Comparison of ENCODE assay signal across 18 mouse cellular contexts in the genomic region with DNA sequence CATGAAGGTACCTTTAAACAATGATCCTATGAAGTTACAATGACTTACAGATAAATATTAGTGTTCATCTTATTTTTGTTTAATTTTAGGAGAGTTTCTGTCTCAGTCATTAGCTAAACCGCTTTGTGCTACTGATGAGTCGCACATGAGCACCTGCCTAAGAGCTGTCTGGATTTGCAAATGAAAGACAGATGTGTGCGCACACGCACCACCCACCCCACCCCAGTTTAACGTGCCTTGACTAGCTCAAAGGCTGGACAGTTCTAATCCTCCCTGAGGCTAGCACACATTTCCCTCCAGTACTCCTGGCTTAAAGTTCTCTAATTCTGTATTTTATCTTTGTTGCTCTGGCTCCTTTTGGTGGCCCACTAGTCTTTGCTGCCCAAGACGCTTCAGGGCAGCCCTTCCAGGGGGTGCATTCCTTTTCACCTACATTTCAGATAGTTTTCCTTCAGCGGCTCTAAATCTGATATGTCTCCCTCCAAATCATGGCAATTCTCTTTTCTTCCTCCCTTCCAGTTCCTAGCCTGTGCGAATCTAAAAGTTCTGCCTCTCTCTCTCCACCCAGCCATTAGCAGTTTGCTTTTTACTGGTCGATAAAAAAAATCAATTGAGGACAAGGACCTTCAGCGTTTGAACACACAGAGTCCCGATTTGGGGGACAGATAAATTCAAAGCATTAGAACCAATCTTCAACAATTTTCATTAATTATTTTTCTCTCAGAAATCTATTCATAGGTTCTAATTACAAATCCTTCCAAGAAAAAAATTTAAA. TPM values are rescaled to one million over a fixed set of nuclear protein-coding genes. Genes with fewer than 3 reads are reported as not detected.
DNase-seq lines count a peak whose midpoint lies in the region; ATAC-seq lines count a peak whose summit lies in the region.
"Had no signal": no experiment of that assay in that cellular context is flagged by ENCODE, and none has a peak within 500 bp of the region (broad histone marks: within the 10 kb centered on the region; RNA-seq: fewer than 3 reads in every experiment).

No protein-coding gene starts in this region.

- H3K36me3 ChIP-seq in liver, embryonic 12.5 days, result no peaks in the 10 kb centered on the region
- no peaks in the 10 kb centered on the region for H3K36me3 ChIP-seq in hindbrain, embryonic 16.5 days (ENCODE audit: control insufficient read depth, insufficient read depth, low read length)
- H3K36me3 ChIP-seq: heart, embryonic 15.5 days; hindbrain, embryonic 13.5 days; limb, embryonic 13.5 days had no signal

- no peak overlapping the region for H3K4me3 ChIP-seq in liver, embryonic 12.5 days
- H3K4me3 ChIP-seq in hindbrain, embryonic 16.5 days (ENCODE audit: low read length), result no peak overlapping the region
- H3K4me3 ChIP-seq: heart, embryonic 15.5 days; hindbrain, embryonic 13.5 days; limb, embryonic 13.5 days had no signal

- H3K9ac ChIP-seq in liver, embryonic 12.5 days, result no peak overlapping the region
- no peak overlapping the region for H3K9ac ChIP-seq in hindbrain, embryonic 16.5 days (ENCODE audit: low read depth, low read length)
- H3K9ac ChIP-seq: heart, embryonic 15.5 days; hindbrain, embryonic 13.5 days; limb, embryonic 13.5 days had no signal

- ATAC-seq in liver, embryonic 12.5 days, result no peak
- ATAC-seq in granulocyte monocyte progenitor cell, adult 5-6 weeks (replicated peaks; ENCODE audit: poor library complexity, severe bottlenecking), result no peak
- no peak for ATAC-seq in hindbrain, embryonic 16.5 days
- ATAC-seq: forebrain, embryonic 16.5 days had no signal

- no peak overlapping the region for H3K4me2 ChIP-seq in liver, embryonic 12.5 days
- no peak overlapping the region for H3K4me2 ChIP-seq in hindbrain, embryonic 16.5 days (ENCODE audit: low read length)
- H3K4me2 ChIP-seq: heart, embryonic 15.5 days; hindbrain, embryonic 13.5 days; limb, embryonic 13.5 days had no signal

- no peaks in the 10 kb centered on the region for H3K27me3 ChIP-seq in liver, embryonic 12.5 days (replicated peaks)
- no peaks in the 10 kb centered on the region for H3K27me3 ChIP-seq in hindbrain, embryonic 16.5 days (replicated peaks; ENCODE audit: control insufficient read depth, insufficient read depth, low read length)
- H3K27me3 ChIP-seq: heart, embryonic 15.5 days; hindbrain, embryonic 13.5 days; limb, embryonic 13.5 days had no signal

- WGBS in liver, embryonic 12.5 days (ENCODE audit: insufficient replicate concordance), result 72% methylated on average over 11 of the region's 11 CpGs
- 68% methylated on average over 11 of the region's 11 CpGs for WGBS in hindbrain, embryonic 16.5 days

- H3K27ac ChIP-seq in liver, embryonic 12.5 days, result peak overlapping the region; percentile 36; the same call in 1 of the 2 replicates
- H3K27ac ChIP-seq in hindbrain, embryonic 16.5 days (ENCODE audit: low read depth, low read length), result no peak overlapping the region
- H3K27ac ChIP-seq: heart, embryonic 15.5 days; hindbrain, embryonic 13.5 days; limb, embryonic 13.5 days; macrophage had no signal

- DNase-seq in 3T3-L1 (ENCODE audit: low read depth, low spot score), result peak; percentile 43
- DNase-seq in ES-CJ7 (ENCODE audit: low read depth, low spot score), result peak; percentile 86
- peak; percentile 2 for DNase-seq in embryo, embryonic 9.5 days (ENCODE audit: extremely low spot score)
- no peak for DNase-seq in retina, embryonic 14.5 days (ENCODE audit: low spot score)
- DNase-seq in ovary, postnatal 14 days (ENCODE audit: low spot score), result no peak
- DNase-seq: adrenal gland, postnatal 25 days; cerebellum, postnatal 25 days; gastrocnemius, postnatal 25 days; kidney, adult 11 months; right cerebral cortex, postnatal 25 days had no signal

- H3K9me3 ChIP-seq in liver, embryonic 12.5 days (replicated peaks), result no peaks in the 10 kb centered on the region
- H3K9me3 ChIP-seq in hindbrain, embryonic 16.5 days (ENCODE audit: control insufficient read depth, low read length), result no peaks in the 10 kb centered on the region
- H3K9me3 ChIP-seq: heart, embryonic 15.5 days; hindbrain, embryonic 13.5 days; limb, embryonic 13.5 days had no signal

- peaks cover 5% of the 10 kb centered on the region; the same call in 1 of the 2 replicates for H3K4me1 ChIP-seq in liver, embryonic 12.5 days
- no peaks in the 10 kb centered on the region for H3K4me1 ChIP-seq in hindbrain, embryonic 16.5 days (ENCODE audit: control insufficient read depth, insufficient read depth, low read depth, low read length)
- H3K4me1 ChIP-seq: heart, embryonic 15.5 days had no signal

RNA-seq across cellular contexts. Expression of a gene that starts 27.7 kb away (rescaled TPM):
- polyA plus RNA-seq in liver, embryonic 12.5 days (2016; fragmentation: Nextera tagmentation; extraction: Ambion mirVana), result 20.0 and 21.4 TPM in 2 replicates
- total RNA-seq in granulocyte monocyte progenitor cell, adult 5-6 weeks (2014; fragmentation: Nextera tagmentation), result 58.8 and 61.4 TPM in 2 replicates
- 7.8 and 10.1 TPM in 2 replicates for total RNA-seq in granulocyte monocyte progenitor cell, adult 5-6 weeks (2017)
- 74.5 and 90.0 TPM in 2 replicates for polyA plus RNA-seq in hindbrain, embryonic 16.5 days (2015; fragmentation: Nextera tagmentation; extraction: Ambion mirVana)

Comparison
In these comparisons a context has a peak if more than half of its experiments do, and no peak if none do; other contexts are left out.
1. DNase-seq: peak in 3T3-L1 (single experiment), ES-CJ7 (single experiment) and embryo, embryonic 9.5 days (single experiment); none in retina, embryonic 14.5 days (single experiment) and ovary, postnatal 14 days (single experiment).